Comparison of ENCODE assay signal across 12 mouse cellular contexts in the genomic region with DNA sequence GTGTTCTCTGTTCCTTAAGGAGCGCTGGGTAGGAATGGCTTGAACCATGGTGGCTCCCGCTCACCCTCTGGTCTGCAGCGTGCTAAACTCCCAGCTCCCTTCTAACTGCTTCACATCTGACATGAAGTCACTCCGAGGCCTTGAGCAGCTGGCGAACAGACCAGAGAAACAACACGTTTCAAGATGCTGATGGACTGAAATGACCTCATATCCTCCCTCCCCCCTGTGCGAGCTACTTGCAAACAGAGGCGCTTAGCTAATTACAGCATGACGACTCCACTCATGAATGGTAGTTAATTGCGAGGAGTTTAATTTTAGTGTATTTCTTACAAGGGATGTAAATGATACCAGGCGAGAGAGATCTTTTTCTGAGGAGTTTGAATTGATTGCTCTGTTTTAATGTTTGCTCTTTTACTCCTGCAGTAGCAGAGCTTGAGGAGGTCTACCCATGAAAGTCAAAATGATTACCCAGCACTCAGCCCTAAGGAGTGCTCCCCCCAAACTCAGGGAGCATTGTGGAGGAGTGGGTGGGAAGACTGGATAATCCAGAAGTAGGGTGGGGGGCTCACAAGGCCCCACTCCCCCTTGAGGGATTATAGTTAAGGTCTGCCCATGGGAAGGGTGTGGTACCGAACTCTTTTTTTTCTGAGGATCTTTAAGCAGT.
A peak's percentile ranks its signal among the peaks of the same experiment; 100 is the strongest.
DNase-seq lines count a peak whose midpoint lies in the region; ATAC-seq lines count a peak whose summit lies in the region.
"Had no signal": no experiment of that assay in that cellular context is flagged by ENCODE, and none has a peak within 500 bp of the region (broad histone marks: within the 10 kb centered on the region; RNA-seq: fewer than 3 reads in every experiment).

No protein-coding gene starts in this region.

- no peak overlapping the region for H3K9ac ChIP-seq in midbrain, embryonic 15.5 days
- no peak overlapping the region for H3K9ac ChIP-seq in forebrain, embryonic 15.5 days (replicated peaks)
- H3K9ac ChIP-seq in limb, embryonic 13.5 days = no peak overlapping the region
- H3K9ac ChIP-seq: lung, embryonic 14.5 days had no signal

- no peak for ATAC-seq in midbrain, embryonic 15.5 days (replicated peaks)
- ATAC-seq in forebrain, embryonic 15.5 days (replicated peaks) = peak; percentile 71
- 0 out of 2 replicates have a peak, but pooled peaks have one; percentile 28 for ATAC-seq in limb, embryonic 13.5 days (ENCODE audit: low FRiP score, low read depth)
- ATAC-seq: midbrain, embryonic 16.5 days had no signal

- peaks cover 51% of the 10 kb centered on the region for H3K36me3 ChIP-seq in midbrain, embryonic 10.5 days
- H3K36me3 ChIP-seq in midbrain, embryonic 15.5 days (replicated peaks) = peaks cover 17% of the 10 kb centered on the region; the same call in 1 of the 2 replicates
- H3K36me3 ChIP-seq in forebrain, embryonic 15.5 days = peaks cover 33% of the 10 kb centered on the region
- peaks cover 83% of the 10 kb centered on the region for H3K36me3 ChIP-seq in limb, embryonic 13.5 days

- peak overlapping the region; percentile 57; the same call in 1 of the 2 replicates for H3K27ac ChIP-seq in midbrain, embryonic 10.5 days (replicated peaks)
- no peak overlapping the region for H3K27ac ChIP-seq in midbrain, embryonic 15.5 days
- peak overlapping the region; percentile 67 for H3K27ac ChIP-seq in forebrain, embryonic 15.5 days (replicated peaks)
- peak overlapping the region; percentile 33; the same call in 1 of the 2 replicates for H3K27ac ChIP-seq in limb, embryonic 13.5 days

- H3K4me2 ChIP-seq in midbrain, embryonic 15.5 days = no peak overlapping the region
- no peak overlapping the region for H3K4me2 ChIP-seq in forebrain, embryonic 15.5 days (replicated peaks)
- no peak overlapping the region for H3K4me2 ChIP-seq in limb, embryonic 13.5 days (replicated peaks)
- H3K4me2 ChIP-seq: lung, embryonic 14.5 days had no signal

- WGBS in midbrain, embryonic 10.5 days = 84% methylated on average over 12 of the region's 12 CpGs
- WGBS in midbrain, embryonic 15.5 days = 77% methylated on average over 12 of the region's 12 CpGs
- 41% methylated on average over 12 of the region's 12 CpGs for WGBS in forebrain, embryonic 15.5 days
- WGBS in limb, embryonic 13.5 days = 49% methylated on average over 12 of the region's 12 CpGs

- H3K27me3 ChIP-seq in midbrain, embryonic 10.5 days (ENCODE audit: low read depth, poor library complexity, severe bottlenecking) = no peaks in the 10 kb centered on the region
- H3K27me3 ChIP-seq in midbrain, embryonic 15.5 days (replicated peaks) = no peaks in the 10 kb centered on the region
- H3K27me3 ChIP-seq in forebrain, embryonic 15.5 days = no peaks in the 10 kb centered on the region
- H3K27me3 ChIP-seq in limb, embryonic 13.5 days = no peaks in the 10 kb centered on the region

- H3K4me1 ChIP-seq in midbrain, embryonic 10.5 days = no peaks in the 10 kb centered on the region
- no peaks in the 10 kb centered on the region for H3K4me1 ChIP-seq in midbrain, embryonic 15.5 days
- H3K4me1 ChIP-seq in forebrain, embryonic 15.5 days = peaks cover 22% of the 10 kb centered on the region
- H3K4me1 ChIP-seq in limb, embryonic 13.5 days = peaks cover 18% of the 10 kb centered on the region

- peak; percentile 43 for DNase-seq in gastrocnemius, postnatal 14 days
- no peak for DNase-seq in gastrocnemius, adult 18-20 months (ENCODE audit: low spot score)
- DNase-seq in midbrain, embryonic 10.5 days (ENCODE audit: low spot score) = no peak
- no peak for DNase-seq in adrenal gland, postnatal 10 days
- DNase-seq in T-cell, adult 2 months (ENCODE audit: low spot score) = no peak
- DNase-seq: B cell, adult 2 months; layer of hippocampus, postnatal 36 days; lung, embryonic 14.5 days had no signal

- H3K9me3 ChIP-seq in midbrain, embryonic 10.5 days (replicated peaks) = no peaks in the 10 kb centered on the region
- H3K9me3 ChIP-seq in midbrain, embryonic 15.5 days = no peaks in the 10 kb centered on the region
- H3K9me3 ChIP-seq in forebrain, embryonic 15.5 days = no peaks in the 10 kb centered on the region
- H3K9me3 ChIP-seq in limb, embryonic 13.5 days = no peaks in the 10 kb centered on the region

- intact Hi-C loops in gastrocnemius, postnatal 14 days (cut with DNase I; ENCODE audit: low total_unique reads) = no loop called here

- no peak overlapping the region for H3K4me3 ChIP-seq in midbrain, embryonic 10.5 days
- no peak overlapping the region for H3K4me3 ChIP-seq in midbrain, embryonic 15.5 days
- H3K4me3 ChIP-seq in forebrain, embryonic 15.5 days = no peak overlapping the region
- H3K4me3 ChIP-seq in limb, embryonic 13.5 days = no peak overlapping the region
